Mouse (Mus musculus) embryonic facial prominence, embryonic 15.5 days (tissue): ENCODE results near the gene Jmjd1c. TPM values are rescaled to one million over a fixed set of nuclear protein-coding genes. Genes with fewer than 3 reads are reported as not detected.

ENCODE experiments used
- ATAC-seq: fragments of 200-750 bp; cut with Nextera tagmentation; 2 replicates; pipeline ENCODE4 v1.8.0; 2017; ENCODE audit warnings: low read depth, moderate TSS enrichment; ENCODE audit not compliant: insufficient number of reproducible peaks, low FRiP score, low TSS enrichment
- H3K27ac ChIP-seq: fragments of 300-500 bp; sonication (generic); replicated peaks from 2 replicates; pipeline ENCODE4 v1.5.1; 2015; ENCODE audit warnings: mild to moderate bottlenecking, inconsistent platforms
- H3K27me3 ChIP-seq: fragments of 300-500 bp; sonication (generic); 2 replicates; pipeline ENCODE4 v1.6.1; 2015; ENCODE audit warnings: inconsistent platforms
- H3K36me3 ChIP-seq: fragments of 300-500 bp; sonication (generic); 2 replicates; pipeline ENCODE4 v1.6.1; 2015; ENCODE audit warnings: mild to moderate bottlenecking, inconsistent platforms
- H3K4me1 ChIP-seq: fragments of 300-500 bp; sonication (generic); 2 replicates; pipeline ENCODE4 v1.6.1; 2015; ENCODE audit warnings: inconsistent platforms
- H3K4me2 ChIP-seq: fragments of 300-500 bp; sonication (generic); replicated peaks from 2 replicates; pipeline ENCODE4 v1.6.1; 2015; ENCODE audit warnings: mild to moderate bottlenecking, inconsistent platforms
- H3K4me3 ChIP-seq: fragments of 300-500 bp; sonication (generic); replicated peaks from 2 replicates; pipeline ENCODE4 v1.5.1; 2015; ENCODE audit warnings: mild to moderate bottlenecking, inconsistent platforms
- H3K9ac ChIP-seq: fragments of 300-500 bp; sonication (generic); 2 replicates; pipeline ENCODE4 v1.6.1; 2015; ENCODE audit warnings: inconsistent platforms
- H3K9me3 ChIP-seq: fragments of 300-500 bp; sonication (generic); replicated peaks from 2 replicates; pipeline ENCODE4 v1.6.1; 2016; ENCODE audit warnings: inconsistent platforms
- WGBS: fragments of 180-500 bp; shearing (Covaris S2); methylation state at CpG from one replicate; pipeline ENCODE4 v1.1.7; 2015; 5-methylcytosine and 5-hydroxymethylcytosine counted together
- polyA plus RNA-seq: library from polyadenylated mRNA; unstranded; fragments of >200 nt; fragmentation: Nextera tagmentation; extraction: Ambion mirVana; gene quantifications from 2 replicates; pipeline ENCODE4 v1.2.1, GENCODE M21; 2015

Gene Jmjd1c
- polyA plus RNA-seq, 1 experiment from 2014 or later: 56.6 TPM

GRCm38 (mm10) chr10:67057696-67058095 lies 38.2 kb upstream of the Jmjd1c start:
- H3K4me3 ChIP-seq: no peak overlapping the region
- no peak for ATAC-seq
- no peak overlapping the region for H3K4me2 ChIP-seq
- H3K27ac ChIP-seq: 0 out of 2 replicates have a peak overlapping the region, but pooled peaks have one; percentile 66
- peaks cover 44% of the 10 kb centered on the region for H3K4me1 ChIP-seq
- 89% methylated on average over 6 of the region's 6 CpGs for WGBS
- no peak overlapping the region for H3K9ac ChIP-seq
- no peaks in the 10 kb centered on the region for H3K9me3 ChIP-seq
- H3K27me3 ChIP-seq: no peaks in the 10 kb centered on the region
- H3K36me3 ChIP-seq: no peaks in the 10 kb centered on the region

GRCm38 (mm10) chr10:67058297-67058696 lies 37.6 kb upstream of the Jmjd1c start:
- Histone ChIP-seq H3K27me3 (no peaks in the 10 kb centered on the region), H3K4me3 (no peak overlapping the region), H3K36me3 (no peaks in the 10 kb centered on the region), H3K4me1 (peaks cover 38% of the 10 kb centered on the region), H3K9me3 (no peaks in the 10 kb centered on the region), H3K4me2 (no peak overlapping the region), H3K9ac (no peak overlapping the region), H3K27ac (peak overlapping the region; percentile 66; the same call in 1 of the 2 replicates)
- no peak for ATAC-seq
- WGBS: 44% methylated on average over 7 of the region's 7 CpGs

- Histone ChIP-seq H3K4me2 (no peak overlapping the region), H3K27ac (peak overlapping the region; percentile 66; the same call in 1 of the 2 replicates), H3K4me3 (no peak overlapping the region), H3K36me3 (no peaks in the 10 kb centered on the region), H3K27me3 (no peaks in the 10 kb centered on the region), H3K9me3 (no peaks in the 10 kb centered on the region), H3K9ac (no peak overlapping the region), H3K4me1 (peaks cover 35% of the 10 kb centered on the region)
- 59% methylated on average over 6 of the region's 6 CpGs for WGBS
- no peak for ATAC-seq
Measured at GRCm38 (mm10) chr10:67058702-67059101, 37.2 kb upstream of the Jmjd1c start.

- Histone ChIP-seq H3K9ac (no peak overlapping the region), H3K4me1 (peaks cover 30% of the 10 kb centered on the region), H3K4me2 (no peak overlapping the region), H3K9me3 (no peaks in the 10 kb centered on the region), H3K27ac (no peak overlapping the region), H3K4me3 (no peak overlapping the region), H3K36me3 (no peaks in the 10 kb centered on the region), H3K27me3 (no peaks in the 10 kb centered on the region)
- no peak for ATAC-seq
- 30% methylated on average over 10 of the region's 10 CpGs for WGBS
Measured at GRCm38 (mm10) chr10:67061367-67061801, 34.5 kb upstream of the Jmjd1c start.

GRCm38 (mm10) chr10:67061823-67062222 lies 34.1 kb upstream of the Jmjd1c start:
- Histone ChIP-seq H3K27ac (no peak overlapping the region), H3K27me3 (no peaks in the 10 kb centered on the region), H3K4me2 (no peak overlapping the region), H3K9me3 (no peaks in the 10 kb centered on the region), H3K4me1 (peaks cover 28% of the 10 kb centered on the region), H3K36me3 (no peaks in the 10 kb centered on the region), H3K9ac (no peak overlapping the region), H3K4me3 (no peak overlapping the region)
- WGBS: 51% methylated on average over 4 of the region's 4 CpGs
- ATAC-seq: no peak

- Histone ChIP-seq H3K9ac (no peak overlapping the region), H3K4me1 (peaks cover 14% of the 10 kb centered on the region), H3K36me3 (no peaks in the 10 kb centered on the region), H3K9me3 (no peaks in the 10 kb centered on the region), H3K27me3 (no peaks in the 10 kb centered on the region), H3K27ac (no peak overlapping the region), H3K4me3 (no peak overlapping the region), H3K4me2 (no peak overlapping the region)
- ATAC-seq: no peak
- 63% methylated on average over 7 of the region's 7 CpGs for WGBS
Measured at GRCm38 (mm10) chr10:67065277-67065887, 30.5 kb upstream of the Jmjd1c start.

GRCm38 (mm10) chr10:67065927-67066326 lies 30.0 kb upstream of the Jmjd1c start:
- peaks cover 14% of the 10 kb centered on the region for H3K4me1 ChIP-seq
- no peak overlapping the region for H3K9ac ChIP-seq
- no peak for ATAC-seq
- no peaks in the 10 kb centered on the region for H3K27me3 ChIP-seq
- WGBS: 48% methylated on average over 5 of the region's 5 CpGs
- H3K36me3 ChIP-seq: no peaks in the 10 kb centered on the region
- no peak overlapping the region for H3K27ac ChIP-seq
- H3K4me3 ChIP-seq: no peak overlapping the region
- no peak overlapping the region for H3K4me2 ChIP-seq
- no peaks in the 10 kb centered on the region for H3K9me3 ChIP-seq

GRCm38 (mm10) chr10:67066421-67066820 lies 29.5 kb upstream of the Jmjd1c start:
- Histone ChIP-seq H3K4me1 (peaks cover 13% of the 10 kb centered on the region), H3K36me3 (no peaks in the 10 kb centered on the region), H3K4me2 (no peak overlapping the region), H3K4me3 (no peak overlapping the region), H3K27me3 (no peaks in the 10 kb centered on the region), H3K27ac (no peak overlapping the region), H3K9me3 (no peaks in the 10 kb centered on the region), H3K9ac (no peak overlapping the region)
- 83% methylated on average over 3 of the region's 3 CpGs for WGBS
- no peak for ATAC-seq

GRCm38 (mm10) chr10:67069013-67069412 lies 26.9 kb upstream of the Jmjd1c start:
- no peak overlapping the region for H3K4me2 ChIP-seq
- H3K9ac ChIP-seq: no peak overlapping the region
- H3K9me3 ChIP-seq: no peaks in the 10 kb centered on the region
- peak overlapping the region; percentile 44; the same call in 1 of the 2 replicates for H3K27ac ChIP-seq
- no peak overlapping the region for H3K4me3 ChIP-seq
- H3K36me3 ChIP-seq: no peaks in the 10 kb centered on the region
- H3K4me1 ChIP-seq: peaks cover 15% of the 10 kb centered on the region
- ATAC-seq: peak; percentile 26; the same call in 1 of the 2 replicates
- no peaks in the 10 kb centered on the region for H3K27me3 ChIP-seq
- WGBS: 70% methylated on average over 10 of the region's 10 CpGs

- no peak for ATAC-seq
- Histone ChIP-seq H3K27me3 (no peaks in the 10 kb centered on the region), H3K9me3 (no peaks in the 10 kb centered on the region), H3K27ac (no peak overlapping the region; the same call in 1 of the 2 replicates), H3K9ac (no peak overlapping the region), H3K4me1 (peaks cover 10% of the 10 kb centered on the region; the same call in 1 of the 2 replicates), H3K4me2 (no peak overlapping the region), H3K4me3 (no peak overlapping the region), H3K36me3 (no peaks in the 10 kb centered on the region)
- 75% methylated on average over 4 of the region's 4 CpGs for WGBS
Measured at GRCm38 (mm10) chr10:67071389-67071788, 24.5 kb upstream of the Jmjd1c start.

- Histone ChIP-seq H3K9ac (no peak overlapping the region), H3K9me3 (no peaks in the 10 kb centered on the region), H3K36me3 (no peaks in the 10 kb centered on the region), H3K27ac (peak overlapping the region; percentile 58), H3K27me3 (no peaks in the 10 kb centered on the region), H3K4me1 (peaks cover 11% of the 10 kb centered on the region; the same call in 1 of the 2 replicates), H3K4me2 (no peak overlapping the region), H3K4me3 (no peak overlapping the region)
- 81% methylated on average over 5 of the region's 5 CpGs for WGBS
- no peak for ATAC-seq
Measured at GRCm38 (mm10) chr10:67071884-67072283, 24.0 kb upstream of the Jmjd1c start.

- Histone ChIP-seq H3K27ac (peak overlapping the region; percentile 58), H3K4me2 (no peak overlapping the region), H3K36me3 (no peaks in the 10 kb centered on the region), H3K9ac (no peak overlapping the region), H3K4me1 (peaks cover 11% of the 10 kb centered on the region; the same call in 1 of the 2 replicates), H3K4me3 (no peak overlapping the region), H3K9me3 (no peaks in the 10 kb centered on the region), H3K27me3 (no peaks in the 10 kb centered on the region)
- ATAC-seq: no peak
- 86% methylated on average over 4 of the region's 4 CpGs for WGBS
Measured at GRCm38 (mm10) chr10:67072600-67072999, 23.3 kb upstream of the Jmjd1c start.
